Mouse (Mus musculus): ENCODE measurements around the gene Dynll1. TPM values are rescaled to one million over a fixed set of nuclear protein-coding genes. Genes with fewer than 3 reads are reported as not detected.

Dynll1 gene
- polyA plus RNA-seq, 2 experiments: 152 to 642 TPM

GRCm38 (mm10) chr5:115279226-115280049, 21.4 kb downstream of the Dynll1 start, which contains the start of gene Coq5:
TSS of gene Coq5 (plus strand) at chr5:115279666.
- Histone ChIP-seq H3K4me3 (ENCODE audit: insufficient read depth in 1 of 2, low read depth in 2 of 2, low read length in 2 of 2) (peak within 1 kb of the TSS; percentile 66 to 96), H3K27ac (peak within 1 kb of the TSS; percentile 9), H3K9me3 (ENCODE audit: control insufficient read depth, low read length) (no peaks in the 10 kb centered on the region), H3K27me3 (ENCODE audit: control insufficient read depth, insufficient read depth, low read length) (no peaks in the 10 kb centered on the region), H3K36me3 (replicated peaks; ENCODE audit: control insufficient read depth, insufficient read depth, low read depth) (peaks cover 5% of the 10 kb centered on the region), H3K4me1 (replicated peaks; ENCODE audit: control insufficient read depth in 2 of 2, insufficient read depth in 2 of 2, low read length in 1 of 2) (peaks cover 6 to 16% of the 10 kb centered on the region in 2 experiments), H3K4me2 (ENCODE audit: low read depth) (peak within 1 kb of the TSS; percentile 87), H3K9ac (replicated peaks) (peak within 1 kb of the TSS; percentile 56)
- TF ChIP-seq CTCF (IDR thresholded peaks at IDR 0.05; ENCODE audit: low read depth) (no peak), EP300 (IDR thresholded peaks at IDR 0.05; ENCODE audit: low read depth) (peak; percentile 30; the same call in 1 of the 2 replicates)
- WGBS (ENCODE audit: insufficient replicate concordance): 3% methylated on average over 45 of the region's 45 CpGs
- ATAC-seq (ENCODE audit: insufficient read depth): peak; percentile 84
- peak; percentile 73 to 80 (median 79) for DNase-seq (ENCODE audit: low read depth in 3 of 3, low spot score in 3 of 3)

- H3K27ac ChIP-seq: no peak overlapping the region
- DNase-seq (ENCODE audit: low read depth in 3 of 3, low spot score in 3 of 3) (no peak), ATAC-seq (ENCODE audit: insufficient read depth) (no peak)
- TF ChIP-seq CTCF (IDR thresholded peaks at IDR 0.05; ENCODE audit: low read depth) (no peak), EP300 (IDR thresholded peaks at IDR 0.05; ENCODE audit: low read depth) (no peak)
- H3K9ac ChIP-seq (replicated peaks): no peak overlapping the region
- H3K4me2 ChIP-seq (ENCODE audit: low read depth): no peak overlapping the region
- H3K4me3 ChIP-seq (ENCODE audit: insufficient read depth in 1 of 2, low read depth in 2 of 2, low read length in 2 of 2): no peak overlapping the region
- peaks cover 6 to 16% of the 10 kb centered on the region in 2 experiments for H3K4me1 ChIP-seq (replicated peaks; ENCODE audit: control insufficient read depth in 2 of 2, insufficient read depth in 2 of 2, low read length in 1 of 2)
- no peaks in the 10 kb centered on the region; the same call in 1 of the 2 replicates for H3K36me3 ChIP-seq (replicated peaks; ENCODE audit: control insufficient read depth, insufficient read depth, low read depth)
- H3K27me3 ChIP-seq (ENCODE audit: control insufficient read depth, insufficient read depth, low read length): no peaks in the 10 kb centered on the region
- no peaks in the 10 kb centered on the region for H3K9me3 ChIP-seq (ENCODE audit: control insufficient read depth, low read length)
- WGBS (ENCODE audit: insufficient replicate concordance): 68% methylated on average over 2 of the region's 2 CpGs
Measured at GRCm38 (mm10) chr5:115278785-115279184, 22.0 kb downstream of the Dynll1 start.

GRCm38 (mm10) chr5:115278053-115278452, 22.7 kb downstream of the Dynll1 start:
- H3K27me3 ChIP-seq (ENCODE audit: control insufficient read depth, insufficient read depth, low read length): no peaks in the 10 kb centered on the region
- H3K4me1 ChIP-seq (replicated peaks; ENCODE audit: control insufficient read depth in 2 of 2, insufficient read depth in 2 of 2, low read length in 1 of 2): peaks cover 10 to 22% of the 10 kb centered on the region in 2 experiments
- no peak overlapping the region for H3K4me3 ChIP-seq (ENCODE audit: insufficient read depth in 1 of 2, low read depth in 2 of 2, low read length in 2 of 2)
- no peaks in the 10 kb centered on the region for H3K36me3 ChIP-seq (replicated peaks; ENCODE audit: control insufficient read depth, insufficient read depth, low read depth)
- H3K4me2 ChIP-seq (ENCODE audit: low read depth): no peak overlapping the region
- DNase-seq (ENCODE audit: low read depth in 3 of 3, low spot score in 3 of 3) (no peak), ATAC-seq (ENCODE audit: insufficient read depth) (no peak)
- no peak overlapping the region for H3K9ac ChIP-seq (replicated peaks)
- H3K9me3 ChIP-seq (ENCODE audit: control insufficient read depth, low read length): no peaks in the 10 kb centered on the region
- WGBS (ENCODE audit: insufficient replicate concordance): 77% methylated on average over 1 of the region's 1 CpGs
- no peak overlapping the region for H3K27ac ChIP-seq
- no peak for TF ChIP-seq CTCF (IDR thresholded peaks at IDR 0.05; ENCODE audit: low read depth)
- no peak for TF ChIP-seq EP300 (IDR thresholded peaks at IDR 0.05; ENCODE audit: low read depth)

GRCm38 (mm10) chr5:115275998-115276397, 24.8 kb downstream of the Dynll1 start:
- no peaks in the 10 kb centered on the region for H3K9me3 ChIP-seq (ENCODE audit: control insufficient read depth, low read length)
- H3K27me3 ChIP-seq (ENCODE audit: control insufficient read depth, insufficient read depth, low read length): no peaks in the 10 kb centered on the region
- 62% methylated on average over 14 of the region's 14 CpGs for WGBS (ENCODE audit: insufficient replicate concordance)
- no peak for TF ChIP-seq EP300 (IDR thresholded peaks at IDR 0.05; ENCODE audit: low read depth)
- peak; percentile 88 for TF ChIP-seq CTCF (IDR thresholded peaks at IDR 0.05; ENCODE audit: low read depth)
- no peak for DNase-seq (ENCODE audit: low read depth in 3 of 3, low spot score in 3 of 3)
- no peak overlapping the region for H3K4me3 ChIP-seq (ENCODE audit: insufficient read depth in 1 of 2, low read depth in 2 of 2, low read length in 2 of 2)
- no peak overlapping the region for H3K4me2 ChIP-seq (ENCODE audit: low read depth)
- peaks cover 2% of the 10 kb centered on the region for H3K36me3 ChIP-seq (replicated peaks; ENCODE audit: control insufficient read depth, insufficient read depth, low read depth)
- H3K27ac ChIP-seq: no peak overlapping the region
- H3K9ac ChIP-seq (replicated peaks): no peak overlapping the region
- peaks cover 10 to 24% of the 10 kb centered on the region in 2 experiments for H3K4me1 ChIP-seq (replicated peaks; ENCODE audit: control insufficient read depth in 2 of 2, insufficient read depth in 2 of 2, low read length in 1 of 2)
- ATAC-seq (ENCODE audit: insufficient read depth): no peak

GRCm38 (mm10) chr5:115274771-115275170, 26.0 kb downstream of the Dynll1 start:
- H3K4me3 ChIP-seq (ENCODE audit: insufficient read depth in 1 of 2, low read depth in 2 of 2, low read length in 2 of 2): no peak overlapping the region
- 80% methylated on average over 1 of the region's 1 CpGs for WGBS (ENCODE audit: insufficient replicate concordance)
- H3K27me3 ChIP-seq (ENCODE audit: control insufficient read depth, insufficient read depth, low read length): no peaks in the 10 kb centered on the region
- no peak overlapping the region for H3K9ac ChIP-seq (replicated peaks)
- no peaks in the 10 kb centered on the region for H3K9me3 ChIP-seq (ENCODE audit: control insufficient read depth, low read length)
- DNase-seq (ENCODE audit: low read depth in 3 of 3, low spot score in 3 of 3): no peak
- no peak for TF ChIP-seq EP300 (IDR thresholded peaks at IDR 0.05; ENCODE audit: low read depth)
- no peak for TF ChIP-seq CTCF (IDR thresholded peaks at IDR 0.05; ENCODE audit: low read depth)
- no peak for ATAC-seq (ENCODE audit: insufficient read depth)
- H3K4me2 ChIP-seq (ENCODE audit: low read depth): no peak overlapping the region
- peaks cover 17 to 29% of the 10 kb centered on the region in 2 experiments for H3K4me1 ChIP-seq (replicated peaks; ENCODE audit: control insufficient read depth in 2 of 2, insufficient read depth in 2 of 2, low read length in 1 of 2)
- no peak overlapping the region for H3K27ac ChIP-seq
- H3K36me3 ChIP-seq (replicated peaks; ENCODE audit: control insufficient read depth, insufficient read depth, low read depth): peaks cover 15% of the 10 kb centered on the region

All from liver, embryonic 14.5 days (tissue).